ENCODE assay signal across 12 mouse cellular contexts in the genomic region with DNA sequence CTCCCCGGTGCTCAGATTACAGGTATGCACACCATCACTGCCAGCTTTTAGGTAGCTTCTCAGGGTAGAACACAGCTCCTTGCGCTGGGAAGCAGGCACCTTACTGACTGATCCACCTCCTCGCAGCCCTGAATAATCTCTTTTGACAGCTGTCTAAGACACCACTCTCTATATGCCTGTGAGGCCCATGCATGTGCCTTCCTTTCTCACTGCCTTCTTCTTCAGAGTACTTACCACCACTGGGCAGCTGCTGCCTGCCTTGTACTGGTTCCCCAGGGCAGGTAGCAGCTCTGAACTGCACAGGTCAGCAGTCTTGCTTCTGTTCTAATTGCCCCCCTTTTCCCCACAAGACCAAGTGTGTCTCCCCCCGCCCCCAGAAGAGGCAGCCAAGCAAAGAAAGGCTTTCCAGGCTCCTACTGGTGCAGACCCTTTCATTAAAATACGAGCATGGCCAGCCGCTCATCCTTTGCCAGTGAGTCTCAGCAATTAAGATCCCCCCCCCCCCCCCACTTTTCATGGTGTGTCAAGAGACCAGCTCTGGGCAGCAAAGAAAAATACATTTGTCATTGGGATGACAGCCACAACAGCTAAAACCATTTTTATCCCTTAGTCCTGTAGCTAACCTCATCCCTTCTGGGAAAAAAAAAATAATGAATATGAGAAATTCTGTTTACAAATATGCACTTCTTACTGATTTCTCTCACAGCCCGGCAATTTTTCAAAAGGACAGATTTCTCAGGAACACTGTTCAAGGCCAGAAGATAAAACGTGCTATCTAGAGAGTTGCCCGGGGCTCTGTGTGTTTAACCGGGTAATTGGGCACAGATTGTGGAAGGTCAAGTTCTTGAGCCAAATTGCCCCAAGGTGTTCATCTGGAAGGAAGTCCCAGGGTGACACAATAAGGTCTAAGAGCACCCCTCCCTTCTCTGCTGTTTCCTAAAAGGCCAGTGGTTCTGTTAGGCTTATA.
DNase-seq lines count a peak whose midpoint lies in the region; ATAC-seq and TF ChIP-seq lines count a peak whose summit lies in the region.
"Had no signal": no experiment of that assay in that cellular context is flagged by ENCODE, and none has a peak within 500 bp of the region (broad histone marks: within the 10 kb centered on the region; RNA-seq: fewer than 3 reads in every experiment).

No protein-coding gene starts in this region.

- no peak for TF ChIP-seq CTCF in Patski (IDR thresholded peaks at IDR 0.05)

- POLR2A ChIA-PET in Patski (lab: Charles Lee): no interaction called here

- H3K4me2 ChIP-seq in forebrain, embryonic 16.5 days (ENCODE audit: low read length): no peak overlapping the region
- no peak overlapping the region for H3K4me2 ChIP-seq in midbrain, embryonic 15.5 days
- H3K4me2 ChIP-seq: limb, embryonic 12.5 days; lung, embryonic 15.5 days had no signal

- in situ Hi-C loops in Patski (cut with MboI; ENCODE audit: low pct_unique_long_range_greater_than_20kb): no loop called here

- peak; percentile 44 for DNase-seq in embryo, embryonic 10 days (ENCODE audit: low spot score)
- no peak for DNase-seq in embryo, embryonic 9.5 days (ENCODE audit: extremely low spot score)
- no peak for DNase-seq in Patski (ENCODE audit: low read depth, low spot score)
- no peak for DNase-seq in thymus, postnatal 4 days
- DNase-seq in right cerebral cortex, postnatal 14 days: no peak
- DNase-seq: cerebellum, postnatal 36 days; thymus, postnatal 14 days had no signal

- H3K4me1 ChIP-seq in forebrain, embryonic 16.5 days (replicated peaks; ENCODE audit: control insufficient read depth, insufficient read depth, low read length): peaks cover 19% of the 10 kb centered on the region
- peaks cover 21% of the 10 kb centered on the region for H3K4me1 ChIP-seq in midbrain, embryonic 15.5 days

- no peaks in the 10 kb centered on the region for H3K36me3 ChIP-seq in forebrain, embryonic 16.5 days (ENCODE audit: control insufficient read depth, insufficient read depth)
- H3K36me3 ChIP-seq in midbrain, embryonic 15.5 days (replicated peaks): no peaks in the 10 kb centered on the region
- H3K36me3 ChIP-seq: limb, embryonic 12.5 days; lung, embryonic 15.5 days had no signal

- ATAC-seq in Patski: peak; percentile 2
- 0 out of 2 replicates have a peak, but pooled peaks have one; percentile 12 for ATAC-seq in forebrain, embryonic 16.5 days
- ATAC-seq in midbrain, embryonic 15.5 days (replicated peaks): peak; percentile 75
- ATAC-seq in frontal cortex, adult (ENCODE audit: low TSS enrichment): no peak

- no peak overlapping the region for H3K4me3 ChIP-seq in forebrain, embryonic 16.5 days (replicated peaks; ENCODE audit: low read length)
- no peak overlapping the region for H3K4me3 ChIP-seq in midbrain, embryonic 15.5 days
- H3K4me3 ChIP-seq: limb, embryonic 12.5 days; lung, embryonic 15.5 days had no signal

- H3K27me3 ChIP-seq in Patski: peaks cover 3% of the 10 kb centered on the region
- no peaks in the 10 kb centered on the region for H3K27me3 ChIP-seq in forebrain, embryonic 16.5 days (replicated peaks; ENCODE audit: control insufficient read depth, insufficient read depth, low read length)
- no peaks in the 10 kb centered on the region for H3K27me3 ChIP-seq in midbrain, embryonic 15.5 days (replicated peaks)
- H3K27me3 ChIP-seq: lung, embryonic 15.5 days had no signal

- H3K27ac ChIP-seq in forebrain, embryonic 16.5 days (ENCODE audit: low read length): peak overlapping the region; percentile 33; the same call in 1 of the 2 replicates
- H3K27ac ChIP-seq in midbrain, embryonic 15.5 days: peak overlapping the region; percentile 66
- H3K27ac ChIP-seq: limb, embryonic 12.5 days; lung, embryonic 15.5 days had no signal

- WGBS in forebrain, embryonic 16.5 days: 42% methylated on average over 10 of the region's 10 CpGs
- WGBS in midbrain, embryonic 15.5 days: 30% methylated on average over 10 of the region's 10 CpGs

- no peaks in the 10 kb centered on the region for H3K9me3 ChIP-seq in forebrain, embryonic 16.5 days (ENCODE audit: control insufficient read depth, low read length)
- H3K9me3 ChIP-seq in midbrain, embryonic 15.5 days: no peaks in the 10 kb centered on the region
- H3K9me3 ChIP-seq: limb, embryonic 12.5 days; lung, embryonic 15.5 days had no signal

- H3K9ac ChIP-seq in forebrain, embryonic 16.5 days (replicated peaks; ENCODE audit: low read depth, low read length): no peak overlapping the region
- no peak overlapping the region for H3K9ac ChIP-seq in midbrain, embryonic 15.5 days
- H3K9ac ChIP-seq: limb, embryonic 12.5 days; lung, embryonic 15.5 days had no signal

- CTCF ChIA-PET in Patski (lab: Charles Lee): interaction anchor here (0.9 kb wide), 1 partner anchor 10 kb away, joined by 3 read pairs; no protein-coding TSS in a partner anchor
